Mouse (Mus musculus): Measurements from ENCODE around the gene Slc35e2.
"Not testable (repeated sequence)": the region's sequence is repeated elsewhere in the genome, so short reads cannot be mapped to it uniquely, and the experiment has no call there.

Slc35e2 gene

GRCm38 (mm10) chr4:155624338-155625291, 23.4 kb downstream of the Slc35e2 start, which contains the start of gene Cdk11b:
TSS of gene Cdk11b (plus strand) at chr4:155624854.
- peak; percentile 99 for DNase-seq (ENCODE audit: low read depth, low spot score)

- DNase-seq (ENCODE audit: low read depth, low spot score) = no peak
These were observed 29.1 kb downstream of the Slc35e2 start for GRCm38 (mm10) chr4:155630267-155630666.

DNA sequence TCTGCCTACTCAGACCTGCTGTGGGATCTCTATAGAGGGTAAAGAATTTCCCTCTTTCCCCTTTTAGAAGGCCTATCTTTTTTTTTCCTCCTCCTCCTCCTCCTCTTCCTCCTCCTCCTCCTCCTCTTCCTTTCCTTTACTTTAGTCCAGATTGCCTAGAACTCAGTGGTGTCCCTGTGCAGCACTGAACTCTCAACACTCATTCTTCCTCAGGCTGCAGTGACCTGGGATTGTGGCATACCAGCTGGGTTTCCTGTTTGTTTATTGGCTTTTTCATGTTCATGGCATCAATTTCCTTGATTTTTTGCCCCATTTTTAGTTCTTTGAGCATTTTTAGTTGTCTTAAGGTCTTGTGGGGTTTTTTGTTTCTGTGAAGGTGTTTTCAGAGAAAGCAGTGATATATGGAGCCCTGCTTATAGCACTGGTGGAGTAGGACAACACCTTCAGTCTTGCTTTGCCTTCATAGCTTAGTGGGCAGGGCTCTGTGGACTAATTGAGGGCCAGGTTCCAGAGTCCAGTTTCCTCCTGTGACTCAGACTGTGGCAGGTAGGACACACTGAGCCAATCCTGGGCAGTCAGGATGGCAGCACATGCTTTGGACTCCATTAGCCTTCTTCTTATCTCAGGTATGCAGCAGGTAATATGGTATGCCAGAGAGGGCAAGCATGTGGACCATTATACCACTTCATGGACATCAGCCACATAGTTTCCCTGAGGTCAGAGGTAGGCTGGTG, 34.7 kb downstream of the Slc35e2 start:
- DNase-seq (ENCODE audit: low read depth, low spot score) = no peak

DNA sequence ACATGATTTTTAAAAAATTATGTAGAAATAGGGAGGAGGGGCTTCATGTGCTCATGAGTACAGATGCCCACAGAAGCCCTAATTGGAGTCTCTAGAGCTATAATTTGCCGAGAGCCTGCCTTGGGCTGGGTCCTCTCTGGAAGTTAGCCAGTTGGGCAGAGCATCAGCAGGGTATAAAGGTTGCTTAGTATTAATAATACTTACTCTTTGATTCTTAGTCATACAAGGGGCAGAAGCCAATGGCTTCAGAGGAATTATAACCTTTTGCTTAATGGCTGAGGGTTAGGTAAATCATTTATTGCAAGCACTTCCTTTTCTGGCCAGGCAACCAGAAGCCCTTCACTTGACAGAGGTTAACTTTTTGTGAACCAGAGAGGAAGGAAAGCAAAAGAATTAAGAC, 42.3 kb downstream of the Slc35e2 start:
- no peak for DNase-seq (ENCODE audit: low read depth, low spot score)

DNA sequence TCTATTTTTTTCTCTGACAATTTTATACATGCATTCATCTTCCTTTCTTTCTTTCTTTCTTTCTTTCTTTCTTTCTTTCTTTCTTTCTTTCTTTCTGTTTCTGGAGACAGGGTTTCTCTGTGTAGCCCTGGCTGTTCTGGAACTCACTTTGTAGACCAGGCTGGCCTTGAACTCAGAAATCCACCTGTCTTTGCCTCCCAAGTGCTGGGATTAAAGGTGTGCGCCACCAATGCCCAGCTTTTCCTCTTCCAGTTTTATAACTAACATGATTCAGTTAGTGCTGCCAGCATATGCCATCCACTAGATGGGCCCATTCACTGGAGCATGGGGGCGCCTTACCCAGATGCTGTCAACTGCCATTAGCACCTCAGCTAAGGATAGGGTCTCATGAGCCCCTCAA, 44.1 kb downstream of the Slc35e2 start, which contains the start of gene Gm10563:
Gene Gm10563, minus strand, starts transcription at position 101 of the 400 bp plus-strand sequence.
- DNase-seq (ENCODE audit: low read depth, low spot score) = not testable (repeated sequence)

DNA sequence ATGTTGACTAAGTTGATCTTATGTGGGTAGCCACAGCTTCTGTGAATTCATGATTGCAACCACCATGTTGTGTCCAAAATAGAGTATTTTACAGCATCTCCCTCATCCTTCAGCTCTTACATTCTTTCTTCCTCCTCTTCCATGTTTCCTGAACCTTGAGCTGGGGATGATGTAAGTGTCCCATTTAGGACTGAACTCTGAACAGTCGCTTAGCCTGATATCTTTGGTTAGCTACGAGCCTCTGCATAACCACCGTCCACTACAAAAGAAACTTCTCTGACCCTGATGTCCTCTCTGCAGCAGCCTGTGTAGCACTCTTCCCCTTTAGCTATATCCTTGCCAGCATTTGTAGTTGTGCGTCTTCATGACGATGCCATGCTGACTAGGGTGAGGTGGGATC, 44.5 kb downstream of the Slc35e2 start:
- DNase-seq (ENCODE audit: low read depth, low spot score) = no peak

DNA sequence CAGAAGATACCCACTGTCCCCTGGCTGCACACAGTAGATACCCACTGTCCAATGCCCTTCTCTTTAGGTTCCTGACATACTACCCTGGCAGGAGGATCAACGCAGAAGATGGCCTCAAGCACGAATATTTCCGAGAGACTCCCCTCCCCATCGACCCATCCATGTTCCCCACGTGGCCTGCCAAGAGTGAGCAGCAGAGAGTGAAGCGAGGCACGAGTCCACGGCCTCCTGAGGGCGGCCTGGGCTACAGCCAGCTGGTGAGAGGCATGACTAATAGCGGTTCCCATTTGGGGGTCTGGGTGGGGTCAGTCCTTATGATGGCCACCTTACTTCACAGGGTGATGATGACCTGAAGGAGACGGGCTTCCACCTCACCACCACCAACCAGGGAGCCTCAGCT, 48.1 kb downstream of the Slc35e2 start:
- no peak for DNase-seq (ENCODE audit: low read depth, low spot score)

- DNase-seq (ENCODE audit: low read depth, low spot score) = peak; percentile 78
These were observed 50.5 kb downstream of the Slc35e2 start for GRCm38 (mm10) chr4:155651553-155652269.

DNA sequence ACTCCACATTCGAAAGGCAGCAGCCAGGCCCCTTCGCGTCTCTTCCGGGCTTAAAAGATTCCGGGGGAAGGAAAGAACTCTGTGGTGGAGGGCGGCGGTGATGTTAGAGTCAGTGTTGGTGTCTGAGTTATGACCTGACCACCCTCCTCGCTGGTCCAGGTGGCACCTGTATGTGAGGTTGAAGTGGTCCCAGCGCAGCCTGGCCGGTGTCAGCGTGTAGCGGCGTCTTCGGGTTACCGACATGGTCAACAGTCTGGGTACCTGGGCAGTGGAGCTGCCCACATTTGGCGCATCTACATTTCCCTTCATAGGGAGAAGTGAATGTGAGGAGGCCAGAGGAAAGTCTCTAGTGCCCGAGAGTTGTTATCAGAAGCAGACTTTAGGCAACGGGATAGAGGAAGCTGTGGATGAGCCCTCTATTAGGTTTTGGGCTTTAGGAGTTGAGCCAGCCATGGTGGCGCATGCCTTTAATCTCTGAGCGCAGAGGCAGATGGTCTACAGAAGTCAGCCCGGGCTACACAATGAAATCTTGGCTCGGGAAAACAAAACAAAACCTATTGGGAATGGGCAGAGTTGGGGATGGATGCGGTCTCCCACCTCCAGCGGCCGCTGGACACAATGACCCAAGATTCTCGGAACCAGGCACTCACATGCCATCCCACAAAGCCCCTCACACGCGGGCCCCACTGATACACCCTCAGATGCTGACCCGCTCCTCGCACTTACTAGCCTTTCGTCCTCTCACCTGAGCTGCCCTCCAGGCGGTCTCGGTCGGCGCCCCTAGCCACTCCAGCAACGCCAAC, 51.3 kb downstream of the Slc35e2 start:
- DNase-seq (ENCODE audit: low read depth, low spot score) = peak; percentile 12

- DNase-seq (ENCODE audit: low read depth, low spot score) = peak; percentile 63
These were observed 51.9 kb downstream of the Slc35e2 start, which contains the start of gene Mmp23 for GRCm38 (mm10) chr4:155653086-155653450. TSS of gene Mmp23 (minus strand) at chr4:155653384.

DNA sequence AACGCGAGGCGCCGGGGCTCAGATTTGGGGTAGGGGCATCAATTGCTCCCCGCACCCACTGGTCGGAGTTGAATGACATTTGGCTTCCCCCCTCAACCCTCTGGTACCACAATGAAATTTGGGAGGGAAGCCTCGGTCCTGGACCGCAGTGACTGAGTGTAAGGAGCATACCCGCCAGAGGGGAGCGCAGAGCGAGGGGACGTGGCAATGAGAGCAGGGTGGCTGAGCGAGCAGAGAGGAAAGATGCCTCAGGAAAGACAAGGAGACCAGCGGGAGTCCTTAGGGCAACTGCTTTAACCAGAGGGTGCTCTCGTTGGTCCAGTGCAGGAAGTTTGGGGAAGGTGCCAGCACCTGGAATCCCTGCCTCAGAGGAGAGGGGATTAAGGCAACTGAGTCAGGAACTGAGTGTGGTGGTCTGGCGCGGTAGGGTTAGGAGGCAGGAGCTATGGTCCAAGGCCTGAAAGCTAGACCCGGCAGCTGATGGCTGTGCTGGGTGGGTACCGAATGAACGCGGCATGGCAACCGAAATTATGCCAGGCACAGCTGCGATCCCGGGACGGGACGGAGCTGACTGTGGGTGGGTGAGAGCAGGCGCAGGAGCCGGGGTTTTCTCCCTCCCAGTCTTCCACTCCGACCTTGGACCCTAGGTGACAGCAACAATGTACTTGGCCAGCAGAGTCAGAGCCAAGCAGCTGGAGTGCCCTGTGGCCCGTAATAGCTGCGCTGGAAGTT, 52.4 kb downstream of the Slc35e2 start:
- peak; percentile 61 for DNase-seq (ENCODE audit: low read depth, low spot score)

GRCm38 (mm10) chr4:155654183-155654455, 52.9 kb downstream of the Slc35e2 start:
- DNase-seq (ENCODE audit: low read depth, low spot score) = no peak

DNA sequence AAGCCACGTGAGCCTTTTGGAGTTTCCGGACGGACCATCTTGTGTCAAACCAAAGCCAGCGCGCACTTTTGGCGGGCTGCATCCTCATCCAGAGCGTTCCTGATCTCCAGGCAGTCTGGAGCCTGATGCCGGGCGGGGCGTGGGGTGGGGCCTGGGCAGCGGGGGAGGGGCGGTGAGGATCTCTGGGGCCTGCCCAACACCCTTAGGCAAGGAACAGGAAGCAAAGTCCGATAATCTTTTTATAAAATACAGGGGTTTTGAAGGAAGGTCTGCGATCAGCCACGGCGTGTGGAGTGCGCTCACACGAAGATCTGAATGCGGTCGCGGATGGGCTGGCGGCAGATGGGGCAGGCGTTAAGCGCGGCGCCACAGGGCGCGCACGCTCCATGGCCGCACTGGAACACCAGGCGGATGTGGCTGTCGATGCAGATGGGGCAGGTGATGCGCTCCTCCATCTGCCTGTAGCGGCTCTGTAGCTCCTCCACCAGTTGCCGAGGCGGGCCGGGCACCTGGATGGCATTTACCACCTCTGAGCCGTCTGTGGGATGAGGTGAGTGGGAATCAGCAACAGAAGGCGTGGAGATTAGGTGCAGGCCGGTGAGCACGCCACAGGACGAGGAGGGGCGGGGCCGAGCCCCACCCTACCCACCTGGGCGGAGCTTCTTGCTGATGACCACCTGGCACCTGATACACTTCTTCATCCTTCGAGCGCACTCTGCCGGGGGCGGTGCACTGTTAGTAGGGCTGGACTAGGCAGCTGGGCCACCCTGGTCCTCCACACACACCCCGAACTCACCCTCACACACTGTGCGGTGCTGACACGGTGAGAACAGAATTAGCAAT, 53.5 kb downstream of the Slc35e2 start:
- DNase-seq (ENCODE audit: low read depth, low spot score) = peak; percentile 87

- no peak for DNase-seq (ENCODE audit: low read depth, low spot score)
These were observed 55.1 kb downstream of the Slc35e2 start for GRCm38 (mm10) chr4:155656214-155656751.

DNA sequence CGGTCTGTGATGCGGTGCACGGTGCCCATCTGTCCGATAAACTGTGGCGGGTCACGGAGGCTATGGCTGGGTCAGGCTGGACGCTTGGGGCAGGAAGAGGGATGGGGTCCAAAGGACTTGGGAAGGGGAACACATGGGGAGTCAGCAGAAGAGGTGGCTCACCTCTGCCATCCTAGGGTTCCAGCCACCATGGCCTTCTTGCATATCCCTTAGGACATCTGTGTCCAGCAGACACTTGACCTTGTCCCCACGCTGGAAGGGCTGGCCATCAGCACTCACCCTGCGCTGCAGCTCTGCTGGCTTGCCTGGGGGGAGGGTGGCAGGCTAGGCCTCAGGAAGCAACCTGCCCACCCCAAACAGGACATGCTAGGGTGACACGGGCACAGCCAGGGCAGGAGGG, 57.7 kb downstream of the Slc35e2 start:
- no peak for DNase-seq (ENCODE audit: low read depth, low spot score)

GRCm38 (mm10) chr4:155660641-155661040, 59.4 kb downstream of the Slc35e2 start:
- peak; percentile 20 for DNase-seq (ENCODE audit: low read depth, low spot score)

DNA sequence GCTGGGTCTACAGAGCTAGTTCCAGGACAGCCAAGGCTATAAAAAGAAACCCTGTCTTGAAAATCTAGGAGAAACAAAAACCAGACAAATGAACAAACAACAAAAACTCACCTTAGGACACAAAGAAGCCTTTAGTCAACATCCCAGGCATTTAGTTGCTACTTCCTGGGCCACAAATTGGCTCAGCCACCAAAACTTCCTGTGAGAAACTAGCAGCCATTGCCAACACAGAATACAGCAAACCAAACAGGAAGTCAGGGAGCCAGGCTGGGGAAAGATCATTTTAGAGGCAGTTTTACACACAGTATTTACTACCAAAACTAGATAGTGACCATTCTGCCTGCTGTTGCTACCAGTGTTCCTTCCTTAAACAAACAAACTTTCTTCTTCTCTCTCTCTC, 65.7 kb downstream of the Slc35e2 start:
- no peak for DNase-seq (ENCODE audit: low read depth, low spot score)

DNA sequence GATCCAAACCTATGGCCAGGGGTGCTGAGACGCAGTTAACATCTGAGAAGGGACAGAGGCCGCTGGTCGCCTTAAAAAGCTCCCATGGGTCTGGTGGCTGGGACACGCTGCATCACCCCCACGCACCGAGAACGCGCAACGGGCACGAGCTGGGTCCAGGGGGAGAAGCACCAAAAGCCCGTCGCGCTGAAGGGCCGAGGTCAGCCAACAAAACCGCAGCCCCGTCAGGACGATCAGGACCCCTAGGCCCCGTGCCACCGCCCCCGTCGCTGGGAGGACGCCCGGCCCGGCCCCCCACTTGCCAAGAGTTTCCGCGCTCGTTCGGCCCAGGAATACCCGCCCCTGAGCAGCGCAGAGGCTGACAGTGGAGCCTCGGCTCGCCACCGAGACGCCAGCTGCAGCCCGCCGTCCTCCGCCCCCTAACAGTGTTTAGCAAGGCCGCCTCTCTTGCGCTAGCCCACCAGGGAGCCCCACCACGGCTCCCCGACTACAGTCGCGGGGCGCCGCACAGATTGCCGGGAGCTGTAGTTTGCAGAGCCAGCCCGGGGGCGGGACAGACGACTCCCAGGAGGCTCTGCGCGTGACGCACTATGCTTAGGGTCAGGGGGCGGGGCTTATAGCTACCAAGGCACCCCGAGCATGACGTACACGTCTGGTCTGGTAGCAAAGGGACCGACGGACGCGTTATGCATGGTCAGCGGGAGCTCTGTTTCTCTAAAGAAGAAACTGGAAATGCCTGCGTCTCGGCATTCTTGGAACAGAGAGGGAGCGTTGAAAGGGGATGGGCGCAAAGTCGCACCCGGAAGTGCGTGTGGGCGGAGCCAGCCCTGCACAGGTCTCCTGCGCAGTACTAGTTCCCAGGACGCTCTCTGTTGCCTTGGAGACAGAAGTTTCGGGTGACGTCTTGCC, 67.7 kb downstream of the Slc35e2 start, which contains the start of gene Mib2:
Gene Mib2, minus strand, starts transcription at position 510 of the 909 bp plus-strand sequence.
- DNase-seq (ENCODE audit: low read depth, low spot score) = peak; percentile 98
